Mouse (Mus musculus): ENCODE measurements around the gene Heatr9. TPM values are rescaled to one million over a fixed set of nuclear protein-coding genes. Genes with fewer than 3 reads are reported as not detected.

Gene Heatr9
- not detected in 2 replicates for polyA plus RNA-seq (2015; fragmentation: Nextera tagmentation; extraction: Ambion mirVana)

- Histone ChIP-seq H3K27me3 (ENCODE audit: control insufficient read depth, insufficient read depth, low read depth, low read length) (no peaks in the 10 kb centered on the region), H3K4me1 (ENCODE audit: control insufficient read depth, low read depth, low read length) (no peaks in the 10 kb centered on the region), H3K9ac (ENCODE audit: low read depth, low read length) (no peak within 1 kb of the TSS), H3K4me2 (ENCODE audit: low read depth, low read length) (no peak within 1 kb of the TSS), H3K27ac (ENCODE audit: low read length) (no peak within 1 kb of the TSS), H3K4me3 (ENCODE audit: low read depth, low read length) (no peak within 1 kb of the TSS), H3K36me3 (ENCODE audit: control insufficient read depth, insufficient read depth) (no peaks in the 10 kb centered on the region), H3K9me3 (replicated peaks; ENCODE audit: control insufficient read depth, low read length) (no peaks in the 10 kb centered on the region)
- ATAC-seq (ENCODE audit: low read depth) = no peak
- 62% methylated on average over 3 of the region's 3 CpGs for WGBS (ENCODE audit: insufficient replicate concordance)
Observed at GRCm38 (mm10) chr11:83522075-83522474, at the start of gene Heatr9. Gene Heatr9 (minus strand): TSS chr11:83522175.

- Histone ChIP-seq H3K9ac (ENCODE audit: low read depth, low read length) (no peak overlapping the region), H3K4me2 (ENCODE audit: low read depth, low read length) (no peak overlapping the region), H3K27ac (ENCODE audit: low read length) (no peak overlapping the region), H3K4me1 (ENCODE audit: control insufficient read depth, low read depth, low read length) (no peaks in the 10 kb centered on the region; the same call in none of the 2 replicates), H3K4me3 (ENCODE audit: low read depth, low read length) (no peak overlapping the region), H3K36me3 (ENCODE audit: control insufficient read depth, insufficient read depth) (no peaks in the 10 kb centered on the region), H3K9me3 (replicated peaks; ENCODE audit: control insufficient read depth, low read length) (no peaks in the 10 kb centered on the region), H3K27me3 (ENCODE audit: control insufficient read depth, insufficient read depth, low read depth, low read length) (no peaks in the 10 kb centered on the region)
- WGBS (ENCODE audit: insufficient replicate concordance) = 32% methylated on average over 2 of the region's 2 CpGs
- no peak for ATAC-seq (ENCODE audit: low read depth)
Observed at GRCm38 (mm10) chr11:83570189-83570588, 48.2 kb upstream of the Heatr9 start.

GRCm38 (mm10) chr11:83569249-83569648, 47.3 kb upstream of the Heatr9 start:
- Histone ChIP-seq H3K4me2 (ENCODE audit: low read depth, low read length) (no peak overlapping the region), H3K9me3 (replicated peaks; ENCODE audit: control insufficient read depth, low read length) (no peaks in the 10 kb centered on the region), H3K4me1 (ENCODE audit: control insufficient read depth, low read depth, low read length) (no peaks in the 10 kb centered on the region; the same call in none of the 2 replicates), H3K4me3 (ENCODE audit: low read depth, low read length) (no peak overlapping the region), H3K27ac (ENCODE audit: low read length) (no peak overlapping the region), H3K27me3 (ENCODE audit: control insufficient read depth, insufficient read depth, low read depth, low read length) (no peaks in the 10 kb centered on the region), H3K9ac (ENCODE audit: low read depth, low read length) (no peak overlapping the region), H3K36me3 (ENCODE audit: control insufficient read depth, insufficient read depth) (no peaks in the 10 kb centered on the region)
- ATAC-seq (ENCODE audit: low read depth) = no peak
- WGBS (ENCODE audit: insufficient replicate concordance) = 28% methylated on average over 7 of the region's 7 CpGs

GRCm38 (mm10) chr11:83568786-83569185, 46.8 kb upstream of the Heatr9 start:
- Histone ChIP-seq H3K4me3 (ENCODE audit: low read depth, low read length) (no peak overlapping the region), H3K27me3 (ENCODE audit: control insufficient read depth, insufficient read depth, low read depth, low read length) (no peaks in the 10 kb centered on the region), H3K9ac (ENCODE audit: low read depth, low read length) (no peak overlapping the region), H3K9me3 (replicated peaks; ENCODE audit: control insufficient read depth, low read length) (no peaks in the 10 kb centered on the region), H3K36me3 (ENCODE audit: control insufficient read depth, insufficient read depth) (no peaks in the 10 kb centered on the region), H3K4me1 (ENCODE audit: control insufficient read depth, low read depth, low read length) (no peaks in the 10 kb centered on the region; the same call in none of the 2 replicates), H3K4me2 (ENCODE audit: low read depth, low read length) (no peak overlapping the region), H3K27ac (ENCODE audit: low read length) (no peak overlapping the region)
- 31% methylated on average over 3 of the region's 3 CpGs for WGBS (ENCODE audit: insufficient replicate concordance)
- no peak for ATAC-seq (ENCODE audit: low read depth)

GRCm38 (mm10) chr11:83568061-83568460, 46.1 kb upstream of the Heatr9 start:
- no peak for ATAC-seq (ENCODE audit: low read depth)
- Histone ChIP-seq H3K4me3 (ENCODE audit: low read depth, low read length) (no peak overlapping the region), H3K27ac (ENCODE audit: low read length) (no peak overlapping the region), H3K27me3 (ENCODE audit: control insufficient read depth, insufficient read depth, low read depth, low read length) (no peaks in the 10 kb centered on the region), H3K36me3 (ENCODE audit: control insufficient read depth, insufficient read depth) (no peaks in the 10 kb centered on the region), H3K9ac (ENCODE audit: low read depth, low read length) (no peak overlapping the region), H3K4me1 (ENCODE audit: control insufficient read depth, low read depth, low read length) (no peaks in the 10 kb centered on the region; the same call in none of the 2 replicates), H3K9me3 (replicated peaks; ENCODE audit: control insufficient read depth, low read length) (no peaks in the 10 kb centered on the region), H3K4me2 (ENCODE audit: low read depth, low read length) (no peak overlapping the region)
- whole genome bisulfite sequencing (ENCODE audit: insufficient replicate concordance) = 70% methylated on average over 9 of the region's 9 CpGs

GRCm38 (mm10) chr11:83567311-83567710, 45.3 kb upstream of the Heatr9 start:
- no peaks in the 10 kb centered on the region; the same call in none of the 2 replicates for H3K4me1 ChIP-seq (ENCODE audit: control insufficient read depth, low read depth, low read length)
- H3K27ac ChIP-seq (ENCODE audit: low read length) = no peak overlapping the region
- no peak overlapping the region for H3K4me2 ChIP-seq (ENCODE audit: low read depth, low read length)
- no peak overlapping the region for H3K9ac ChIP-seq (ENCODE audit: low read depth, low read length)
- H3K27me3 ChIP-seq (ENCODE audit: control insufficient read depth, insufficient read depth, low read depth, low read length) = no peaks in the 10 kb centered on the region
- H3K9me3 ChIP-seq (replicated peaks; ENCODE audit: control insufficient read depth, low read length) = no peaks in the 10 kb centered on the region
- 66% methylated on average over 7 of the region's 7 CpGs for WGBS (ENCODE audit: insufficient replicate concordance)
- ATAC-seq (ENCODE audit: low read depth) = no peak
- no peak overlapping the region for H3K4me3 ChIP-seq (ENCODE audit: low read depth, low read length)
- no peaks in the 10 kb centered on the region for H3K36me3 ChIP-seq (ENCODE audit: control insufficient read depth, insufficient read depth)

GRCm38 (mm10) chr11:83566617-83567016, 44.6 kb upstream of the Heatr9 start:
- Histone ChIP-seq H3K27me3 (ENCODE audit: control insufficient read depth, insufficient read depth, low read depth, low read length) (no peaks in the 10 kb centered on the region), H3K4me3 (ENCODE audit: low read depth, low read length) (no peak overlapping the region), H3K9me3 (replicated peaks; ENCODE audit: control insufficient read depth, low read length) (no peaks in the 10 kb centered on the region), H3K9ac (ENCODE audit: low read depth, low read length) (no peak overlapping the region), H3K36me3 (ENCODE audit: control insufficient read depth, insufficient read depth) (no peaks in the 10 kb centered on the region), H3K4me1 (ENCODE audit: control insufficient read depth, low read depth, low read length) (no peaks in the 10 kb centered on the region; the same call in none of the 2 replicates), H3K4me2 (ENCODE audit: low read depth, low read length) (no peak overlapping the region), H3K27ac (ENCODE audit: low read length) (no peak overlapping the region)
- ATAC-seq (ENCODE audit: low read depth) = no peak

- no peak for ATAC-seq (ENCODE audit: low read depth)
- Histone ChIP-seq H3K9ac (ENCODE audit: low read depth, low read length) (no peak overlapping the region), H3K27me3 (ENCODE audit: control insufficient read depth, insufficient read depth, low read depth, low read length) (no peaks in the 10 kb centered on the region), H3K4me2 (ENCODE audit: low read depth, low read length) (no peak overlapping the region), H3K4me1 (ENCODE audit: control insufficient read depth, low read depth, low read length) (no peaks in the 10 kb centered on the region; the same call in 1 of the 2 replicates), H3K36me3 (ENCODE audit: control insufficient read depth, insufficient read depth) (no peaks in the 10 kb centered on the region), H3K27ac (ENCODE audit: low read length) (no peak overlapping the region), H3K9me3 (replicated peaks; ENCODE audit: control insufficient read depth, low read length) (no peaks in the 10 kb centered on the region), H3K4me3 (ENCODE audit: low read depth, low read length) (no peak overlapping the region)
- 48% methylated on average over 2 of the region's 2 CpGs for whole genome bisulfite sequencing (ENCODE audit: insufficient replicate concordance)
Observed at GRCm38 (mm10) chr11:83563754-83564153, 41.8 kb upstream of the Heatr9 start.

GRCm38 (mm10) chr11:83562311-83562887, 40.4 kb upstream of the Heatr9 start:
- no peak overlapping the region for H3K4me2 ChIP-seq (ENCODE audit: low read depth, low read length)
- H3K9ac ChIP-seq (ENCODE audit: low read depth, low read length) = no peak overlapping the region
- no peaks in the 10 kb centered on the region for H3K36me3 ChIP-seq (ENCODE audit: control insufficient read depth, insufficient read depth)
- no peaks in the 10 kb centered on the region for H3K27me3 ChIP-seq (ENCODE audit: control insufficient read depth, insufficient read depth, low read depth, low read length)
- H3K27ac ChIP-seq (ENCODE audit: low read length) = peak overlapping the region; percentile 41
- WGBS (ENCODE audit: insufficient replicate concordance) = 26% methylated on average over 6 of the region's 6 CpGs
- peak; percentile 81 for ATAC-seq (ENCODE audit: low read depth)
- H3K4me1 ChIP-seq (ENCODE audit: control insufficient read depth, low read depth, low read length) = no peaks in the 10 kb centered on the region; the same call in 1 of the 2 replicates
- H3K9me3 ChIP-seq (replicated peaks; ENCODE audit: control insufficient read depth, low read length) = no peaks in the 10 kb centered on the region
- H3K4me3 ChIP-seq (ENCODE audit: low read depth, low read length) = no peak overlapping the region

Data from liver, embryonic 16.5 days (tissue).